Mouse (Mus musculus): ENCODE measurements around the gene Bclaf3.

DNA sequence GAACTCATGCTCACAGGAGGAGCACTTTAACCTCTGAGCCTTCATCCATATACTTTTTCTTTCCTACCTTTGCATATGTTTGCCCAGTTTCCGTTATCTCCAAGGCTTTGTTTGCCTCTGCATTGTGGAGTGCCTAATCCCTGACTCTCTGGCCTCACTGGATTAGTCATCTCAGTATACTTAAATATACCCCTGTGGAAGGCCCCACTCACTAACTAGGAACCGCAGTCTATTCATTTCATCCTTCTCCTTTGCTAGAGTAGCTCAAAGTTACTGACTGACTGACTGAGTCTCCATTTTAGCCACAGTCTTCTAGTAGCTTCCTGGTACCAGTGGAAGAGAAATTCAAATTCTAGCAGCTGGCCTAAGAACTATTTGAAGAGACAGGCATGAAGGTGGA lies 78.3 kb downstream of the Bclaf3 start:
- TF ChIP-seq GATA1 (IDR thresholded peaks at IDR 0.05; ENCODE audit: borderline replicate concordance, low read length) (no peak), FLI1 (IDR thresholded peaks at IDR 0.05; ENCODE audit: low read length) (no peak)
